Mouse (Mus musculus) adrenal gland, postnatal 4 days (tissue): Measurements from ENCODE around the gene Lhx6. TPM values are rescaled to one million over a fixed set of nuclear protein-coding genes. Genes with fewer than 3 reads are reported as not detected.
A peak's percentile ranks its signal among the peaks of the same experiment; 100 is the strongest.
"Not testable (repeated sequence)": the region's sequence is repeated elsewhere in the genome, so short reads cannot be mapped to it uniquely, and the experiment has no call there.

Experiments used
- DNase-seq, 2 experiments: peaks; one replicate each; pipeline ENCODE4 v3.0.0; 2021 to 2022; ENCODE audit warnings: low spot score in 2 of 2, mixed read lengths in 2 of 2
- long read RNA-seq, 2 experiments: library from polyadenylated mRNA; stranded (forward); transcript quantifications; one replicate each; pipeline ENCODE4 v2.0.0; 2021
- total RNA-seq, 2 experiments: library from RNA; stranded (reverse); gene quantifications; 2 replicates each; pipeline ENCODE4 v1.2.3; 2021

Gene Lhx6
- total RNA-seq = 1 to 10 TPM; 4.6 to 5.9 TPM
- long read RNA-seq, experiment 1, partial matches to known transcripts = 3 of 5 reads
- long read RNA-seq, experiment 1, other reads (novel, unspliced or antisense) = 1 of 5 reads
- long read RNA-seq, experiment 2, partial matches to known transcripts = 0 of 4 reads
- long read RNA-seq, experiment 2, other reads (novel, unspliced or antisense) = 2 of 4 reads

DNA sequence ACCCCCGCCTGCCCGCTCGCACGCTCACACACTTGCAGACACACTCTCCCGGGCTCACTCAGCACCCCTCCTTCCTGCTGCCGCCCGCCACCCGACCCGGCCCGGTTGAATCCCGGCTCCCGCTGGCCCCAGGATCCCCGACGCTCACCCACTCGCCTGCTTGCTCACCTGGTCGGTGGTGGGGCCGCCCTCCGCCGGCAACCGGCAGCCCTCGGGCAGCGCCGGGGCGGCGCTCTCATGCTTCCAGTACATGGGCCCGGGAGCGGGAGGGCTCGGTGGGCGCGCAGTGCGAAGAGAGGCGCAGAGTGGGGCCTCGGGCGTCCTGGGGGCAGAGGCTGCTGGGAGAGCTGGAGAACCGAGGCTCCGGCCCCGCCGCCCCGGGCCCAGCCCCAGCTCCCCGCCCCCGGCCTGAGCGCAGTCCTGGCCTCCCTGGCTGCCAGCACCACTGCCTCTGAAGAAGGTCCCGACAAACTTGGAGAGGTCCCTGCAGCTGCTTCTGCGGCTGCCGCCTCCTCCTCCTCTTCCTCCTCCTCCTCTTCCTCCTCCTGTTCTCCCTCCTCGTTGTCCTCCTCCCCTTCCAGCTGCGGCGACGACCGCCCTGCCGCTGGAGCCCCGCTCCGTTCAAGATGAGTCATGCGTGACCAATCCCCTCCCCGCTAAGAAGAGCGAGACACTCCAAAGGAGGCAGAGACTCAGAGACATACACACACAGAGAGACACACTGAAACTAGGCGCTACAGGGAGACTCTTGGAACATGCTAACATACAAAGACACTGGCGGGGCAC lies at the start of gene Lhx6:
Gene Lhx6, minus strand, starts transcription at position 453 of the 786 bp plus-strand sequence.
- DNase-seq = no peak

DNA sequence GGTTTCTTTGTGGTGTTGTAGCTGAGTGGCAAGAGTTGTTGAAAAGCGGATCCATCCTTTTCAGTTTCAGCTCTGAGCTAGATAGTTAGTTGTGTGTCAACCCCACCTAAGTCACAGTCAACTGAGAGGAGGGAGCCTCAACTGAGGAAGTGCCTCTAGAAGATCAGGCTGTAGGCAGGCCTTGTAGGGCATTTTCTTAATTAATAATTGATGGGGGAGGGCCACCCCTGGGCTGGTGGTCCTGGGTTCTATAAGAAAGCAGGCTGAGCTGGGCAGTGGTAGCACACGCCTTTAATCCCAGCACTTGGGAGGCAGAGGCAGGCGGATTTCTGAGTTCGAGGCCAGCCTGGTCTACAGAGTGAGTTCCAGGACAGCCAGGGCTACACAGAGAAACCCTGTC lies 47.2 kb upstream of the Lhx6 start:
- not testable (repeated sequence) for DNase-seq

DNA sequence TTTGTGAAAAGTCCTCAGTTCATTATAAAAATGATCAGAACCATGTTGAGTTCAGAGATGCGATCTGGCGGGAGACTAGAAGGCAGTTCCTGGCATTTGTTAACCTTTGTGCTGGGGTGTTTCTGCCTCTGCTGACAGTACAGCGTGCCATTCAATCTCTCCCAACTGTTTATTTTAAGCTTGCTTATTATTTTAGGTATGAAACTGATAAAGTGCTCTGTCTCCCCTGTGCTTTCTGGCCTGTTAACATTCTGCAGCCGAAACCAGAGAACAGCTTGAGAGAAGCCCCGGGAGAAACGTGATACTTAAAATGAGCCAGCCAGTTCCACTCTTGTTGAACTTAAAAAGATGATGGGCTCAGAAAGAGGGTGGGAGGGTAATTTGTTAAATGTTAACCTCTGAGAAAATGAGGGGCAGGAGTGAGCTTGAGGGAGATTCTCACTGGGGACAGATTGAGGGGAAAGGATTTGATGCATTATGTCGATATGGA lies 43.7 kb upstream of the Lhx6 start:
- no peak for DNase-seq

DNA sequence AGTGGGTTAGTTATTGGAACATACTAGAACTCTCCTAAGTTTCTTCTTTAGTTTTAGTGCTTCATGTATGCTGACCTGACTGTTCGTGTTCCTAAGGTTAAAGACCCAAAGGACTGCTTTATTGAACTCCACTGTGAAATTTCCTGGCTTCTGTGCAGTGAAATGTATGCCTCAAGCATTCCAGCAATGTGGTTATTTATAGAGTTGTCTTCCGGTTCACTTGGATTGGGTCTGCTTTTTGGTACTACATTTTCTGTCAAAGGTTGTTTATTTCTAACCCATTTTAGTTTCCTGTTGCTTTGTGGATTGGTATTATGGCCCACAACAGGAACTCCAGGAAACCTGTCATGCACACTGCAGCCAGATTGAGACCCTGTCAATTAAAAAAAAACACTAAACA lies 33.9 kb upstream of the Lhx6 start:
- DNase-seq = no peak

DNA sequence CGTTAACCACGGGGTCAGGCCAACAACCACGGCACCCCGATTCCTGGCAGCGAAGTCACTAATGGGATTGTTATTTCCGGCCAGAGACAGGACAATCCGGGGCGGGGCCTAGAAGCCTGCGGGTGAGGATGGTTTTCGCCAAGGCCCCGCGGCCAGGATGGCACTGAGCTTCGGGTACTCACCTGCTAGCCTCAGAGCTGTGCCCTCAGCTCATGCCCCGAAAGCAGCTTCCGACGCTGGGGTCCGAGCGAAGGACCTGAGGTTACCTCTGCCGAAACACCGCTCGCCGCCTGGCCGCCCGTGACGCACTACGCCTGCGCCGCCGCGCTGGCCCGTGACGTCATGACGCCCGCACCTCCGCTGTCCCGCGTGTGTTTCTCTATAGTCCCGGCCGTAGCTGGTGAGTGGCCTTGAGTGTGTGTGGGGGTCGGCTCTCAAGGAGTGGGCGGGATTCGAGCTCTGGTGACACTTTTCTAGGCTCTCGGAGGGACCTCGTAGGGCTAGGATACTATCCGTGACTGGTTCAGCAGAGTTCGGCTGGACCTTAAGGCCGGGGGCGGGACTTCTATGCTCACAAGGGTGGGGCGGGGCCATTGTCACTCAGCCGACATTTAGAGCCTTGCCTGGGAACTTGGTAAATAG lies 31.2 kb upstream of the Lhx6 start, which contains the start of the genes Mrrf and Rbm18:
Gene Mrrf, plus strand, starts transcription at position 90 of the 642 bp plus-strand sequence.
Gene Rbm18, minus strand, starts transcription at position 474 of the 642 bp plus-strand sequence.
- peak; percentile 81 to 86 for DNase-seq

DNA sequence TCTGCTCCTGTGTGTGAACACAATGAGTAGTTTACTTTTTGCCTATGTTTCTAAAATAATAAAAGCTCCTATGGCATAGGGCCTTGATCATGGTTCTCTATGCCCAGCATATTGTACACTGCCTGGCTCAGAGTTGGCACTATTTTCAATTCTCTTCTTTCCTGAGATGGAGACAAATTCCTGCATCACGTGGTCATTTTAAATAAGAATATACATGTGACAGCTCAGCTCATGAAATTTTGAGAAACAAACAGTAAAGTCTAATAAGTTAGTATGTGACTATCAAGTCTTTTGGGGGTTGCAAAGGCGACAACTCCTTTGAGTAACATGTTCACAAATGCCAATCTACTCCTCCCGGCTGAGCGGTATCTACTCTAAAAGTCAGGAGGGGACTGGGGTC lies 30.7 kb upstream of the Lhx6 start:
- DNase-seq = no peak

DNA sequence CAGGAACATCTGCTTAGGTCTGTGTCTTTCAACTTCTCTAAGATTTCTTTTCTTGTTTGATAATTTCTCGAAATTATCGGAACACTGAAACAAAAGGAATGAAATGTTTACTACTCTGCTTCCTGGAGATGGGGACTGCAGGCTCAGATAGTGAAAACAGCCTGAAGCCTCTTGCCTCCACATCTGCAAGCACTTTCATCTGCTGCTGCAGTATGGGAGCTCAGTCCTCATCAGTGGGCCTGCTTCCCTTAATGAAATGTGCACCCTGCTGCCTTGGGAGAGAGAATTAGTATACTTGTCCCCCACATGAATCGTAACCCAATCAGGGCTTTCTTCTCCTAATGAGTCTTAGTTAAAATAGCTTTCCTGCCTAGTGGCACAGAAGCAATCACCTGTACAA lies 23.8 kb upstream of the Lhx6 start:
- no peak for DNase-seq

DNA sequence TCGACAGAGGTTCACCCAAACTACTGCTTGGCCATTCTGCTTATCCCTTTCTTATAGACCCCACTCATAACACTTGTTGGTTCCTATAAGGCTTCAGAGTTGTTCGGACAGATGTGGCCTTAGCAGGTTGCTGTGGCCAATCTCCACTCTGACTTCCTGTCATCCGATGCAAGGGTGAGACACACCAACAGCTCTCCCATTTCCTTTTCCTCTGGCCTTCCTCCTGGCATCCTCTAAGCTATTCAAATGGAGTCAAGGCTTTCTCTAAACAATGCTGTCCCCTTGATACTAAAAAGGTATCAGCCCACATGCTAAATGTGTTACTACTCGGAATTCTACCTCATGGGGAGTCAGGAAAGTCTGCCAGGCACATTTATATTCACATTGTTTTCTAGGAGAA lies 22.8 kb upstream of the Lhx6 start:
- no peak for DNase-seq

DNA sequence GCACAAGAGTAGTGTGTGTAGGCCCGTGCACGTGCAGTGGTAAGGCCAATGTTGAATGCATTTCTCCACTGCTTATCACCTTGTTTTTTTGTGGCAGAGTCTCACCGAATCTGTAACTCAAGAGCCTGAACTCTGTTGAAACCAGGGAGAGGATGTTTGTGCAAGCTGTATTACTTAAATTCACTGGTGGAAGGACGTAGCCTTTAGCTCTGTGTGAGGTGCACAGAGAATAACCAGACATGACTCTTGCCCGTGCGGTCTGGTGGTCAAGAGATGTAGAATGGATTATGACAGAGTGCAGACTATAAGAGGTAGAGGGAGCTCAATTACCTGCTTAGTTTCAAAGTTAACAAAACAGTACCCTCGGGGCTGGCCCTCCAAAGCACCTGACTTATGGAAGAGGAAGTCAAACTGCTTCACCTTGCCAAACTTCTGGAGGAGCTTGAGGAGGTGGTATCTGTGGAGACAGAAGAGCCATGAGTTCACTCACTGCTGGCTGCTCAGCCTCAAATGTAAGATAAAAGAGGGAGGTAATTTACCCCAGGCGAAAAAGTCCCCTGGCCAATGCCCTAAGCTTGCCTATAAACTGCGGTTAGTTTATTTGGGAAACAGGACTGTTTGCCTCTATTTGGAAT lies 21.7 kb upstream of the Lhx6 start:
- DNase-seq = no peak

DNA sequence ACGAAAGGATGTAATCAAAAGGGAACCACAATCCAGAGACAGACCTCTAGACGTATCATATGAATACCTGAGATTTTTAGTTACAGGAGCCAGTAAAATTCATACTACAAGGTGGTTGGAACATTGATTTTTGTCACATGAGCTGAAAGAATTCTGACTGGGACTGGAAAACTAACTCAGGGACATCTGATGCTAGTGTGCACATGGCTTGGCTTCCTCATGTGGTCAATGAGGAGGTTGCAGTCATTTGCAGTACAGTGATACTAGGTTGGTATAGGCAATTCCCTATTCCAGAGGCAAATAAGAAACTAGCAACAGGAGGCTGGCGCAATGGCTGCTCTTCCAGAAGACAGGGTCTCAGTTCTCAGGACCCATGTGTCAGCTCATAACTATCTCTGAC lies 7.4 kb upstream of the Lhx6 start:
- DNase-seq = no peak

DNA sequence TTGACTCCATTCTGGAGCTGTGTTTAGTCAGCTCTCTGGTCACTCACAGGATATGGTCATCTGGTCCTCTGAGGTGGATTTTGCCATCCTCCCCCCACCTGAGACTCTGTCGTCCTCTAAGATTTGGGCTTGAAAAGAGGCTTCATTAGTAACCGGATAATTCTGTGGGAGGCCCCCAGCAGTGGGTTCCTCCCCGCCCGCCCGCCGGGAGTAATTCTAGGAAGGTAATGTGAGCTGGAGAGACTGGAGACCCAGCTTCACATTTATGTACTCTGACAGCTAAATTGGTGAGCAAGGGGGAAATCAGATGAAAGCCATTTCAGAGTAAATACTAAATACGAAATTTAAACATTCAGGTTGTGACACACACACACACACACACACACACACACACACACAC lies 3.4 kb upstream of the Lhx6 start:
- no peak for DNase-seq

DNA sequence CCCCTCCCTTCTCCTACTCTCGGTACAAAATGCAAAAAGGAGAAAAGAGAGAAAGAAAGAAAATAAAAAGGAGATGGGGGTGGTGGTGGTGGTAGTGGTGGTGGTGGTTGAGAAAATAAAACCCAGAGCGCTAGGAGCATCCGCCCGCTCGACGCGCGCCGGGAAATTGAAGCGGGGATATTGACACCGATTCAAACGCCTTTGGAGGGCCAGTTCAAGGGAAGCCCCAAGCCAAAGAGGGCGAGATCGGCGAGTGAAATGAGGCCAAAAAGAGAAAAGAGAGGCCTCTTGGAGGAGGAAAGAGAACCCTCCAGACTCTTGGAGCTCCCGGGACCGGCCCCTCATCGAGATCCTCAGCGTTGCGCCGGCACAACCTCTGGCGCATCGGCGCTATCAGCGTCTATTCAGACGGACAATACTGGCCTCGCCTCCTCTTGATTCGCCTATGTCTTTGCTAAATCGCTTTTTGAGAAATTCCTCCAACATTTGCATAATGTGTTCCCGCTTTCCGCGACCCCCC lies 712 bp downstream of the Lhx6 start:
- no peak for DNase-seq

DNA sequence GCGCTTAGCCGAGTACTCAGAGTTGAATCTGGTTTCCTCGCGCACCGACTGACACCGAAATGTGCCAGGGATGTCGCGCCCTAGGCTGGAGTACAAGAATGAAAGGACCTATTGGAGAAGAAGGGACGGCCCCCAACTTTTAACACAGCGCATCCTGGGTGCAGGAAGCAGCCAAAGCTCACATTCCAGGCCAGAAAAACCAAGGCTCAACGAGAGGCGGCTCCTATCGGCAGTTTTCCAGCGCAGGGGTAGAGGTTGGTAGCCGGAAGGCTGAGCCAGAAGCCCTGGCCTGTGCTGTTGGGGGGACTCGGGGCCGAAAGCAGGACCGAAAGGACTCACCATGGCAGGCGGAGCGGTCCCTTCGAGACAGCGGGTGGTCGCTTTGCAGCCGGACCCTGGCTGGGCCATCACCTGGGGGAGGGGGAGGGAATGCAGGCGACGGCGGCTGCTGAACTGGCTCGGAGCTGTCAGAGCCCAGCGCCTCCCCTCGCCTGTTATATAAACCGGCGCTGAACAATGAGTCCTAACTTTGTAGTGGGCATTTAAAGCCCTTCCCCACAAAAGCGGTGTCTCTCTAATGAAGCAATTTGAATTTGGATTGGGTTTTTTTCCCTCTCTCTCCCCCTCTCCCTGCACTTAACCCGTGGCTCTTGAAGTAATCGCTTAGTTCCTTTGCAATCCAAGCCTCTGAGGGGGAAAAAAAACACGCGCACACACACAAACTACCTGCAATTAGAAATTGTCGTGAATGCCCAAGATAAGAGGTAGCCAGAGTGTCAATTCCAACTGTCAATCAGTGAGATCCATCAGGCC lies 1.4 kb downstream of the Lhx6 start:
- no peak for DNase-seq

DNA sequence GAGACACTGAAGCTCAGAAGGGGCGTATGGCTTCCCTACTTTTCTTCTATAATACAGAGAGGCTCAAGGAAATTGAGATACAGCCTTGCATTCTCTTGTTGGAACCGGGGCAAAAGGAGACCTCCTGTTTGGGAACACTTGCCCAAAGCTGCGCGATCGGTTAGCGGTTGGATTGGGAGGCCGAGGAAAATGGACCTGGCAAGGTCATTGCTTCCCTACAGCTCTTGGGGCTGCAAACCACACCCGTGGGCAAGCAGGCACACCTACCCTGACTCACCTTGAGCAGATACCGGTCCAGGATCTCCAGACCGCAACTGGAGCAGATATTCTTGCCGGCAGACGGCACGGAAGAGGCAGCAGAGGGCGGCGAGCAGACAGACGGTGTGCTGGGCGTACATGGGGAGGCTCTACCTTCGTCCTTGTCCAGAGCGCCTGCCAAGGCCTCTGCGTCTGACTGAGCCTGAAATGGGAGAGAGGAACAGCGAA lies 2.1 kb downstream of the Lhx6 start:
- DNase-seq = no peak

DNA sequence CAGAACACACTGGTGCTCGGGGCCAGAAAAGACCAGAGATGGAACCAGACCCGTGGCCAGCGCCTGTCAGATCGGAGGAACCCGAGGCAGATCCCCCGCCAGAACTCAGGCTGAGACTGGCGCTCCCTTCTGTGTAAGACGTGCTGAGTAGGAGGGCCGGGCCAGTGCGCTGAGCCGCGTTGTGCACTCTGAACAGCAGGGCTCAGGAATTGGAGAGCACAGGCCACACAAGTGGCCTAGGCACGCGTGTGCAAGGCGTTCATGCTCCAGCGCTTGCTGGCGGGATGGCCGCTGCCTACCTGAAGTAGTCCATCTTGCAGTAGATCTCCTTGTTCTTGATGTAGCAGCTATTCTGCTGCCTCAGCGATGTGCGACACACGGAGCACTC lies 2.7 kb downstream of the Lhx6 start:
- DNase-seq = no peak

DNA sequence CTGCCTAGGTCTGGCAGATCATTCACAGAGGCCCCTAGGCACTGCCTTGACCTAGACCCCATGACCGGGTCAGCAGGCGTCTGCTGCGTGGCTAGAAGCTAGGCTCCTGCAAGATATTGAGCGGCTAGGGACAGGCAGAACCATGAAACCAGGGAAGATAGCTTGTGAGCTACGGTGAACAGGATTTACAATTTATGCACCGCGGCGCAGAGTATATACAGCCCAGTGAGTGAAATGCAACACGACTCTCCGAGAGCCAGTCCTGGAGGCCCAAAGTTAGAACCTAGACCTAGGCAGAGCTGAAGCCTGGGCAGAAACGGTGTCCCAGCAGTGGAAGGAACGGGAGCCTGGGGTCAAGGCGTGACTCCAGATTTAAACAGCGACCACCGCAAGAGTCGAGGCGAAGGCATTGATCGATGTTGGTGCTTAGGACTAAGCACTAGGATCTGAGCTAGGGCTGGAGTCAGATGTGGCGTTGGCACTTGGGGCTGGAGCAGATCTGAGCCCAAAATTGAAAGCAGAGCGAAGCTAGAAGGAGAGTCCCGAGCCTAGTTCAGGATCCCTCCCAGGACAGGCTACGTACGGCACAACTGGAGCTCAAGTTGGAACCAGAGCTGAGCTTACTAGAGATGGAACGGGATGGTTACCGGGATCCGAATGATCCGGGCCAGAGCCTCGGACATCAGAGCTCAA lies 3.2 kb downstream of the Lhx6 start:
- DNase-seq = no peak

DNA sequence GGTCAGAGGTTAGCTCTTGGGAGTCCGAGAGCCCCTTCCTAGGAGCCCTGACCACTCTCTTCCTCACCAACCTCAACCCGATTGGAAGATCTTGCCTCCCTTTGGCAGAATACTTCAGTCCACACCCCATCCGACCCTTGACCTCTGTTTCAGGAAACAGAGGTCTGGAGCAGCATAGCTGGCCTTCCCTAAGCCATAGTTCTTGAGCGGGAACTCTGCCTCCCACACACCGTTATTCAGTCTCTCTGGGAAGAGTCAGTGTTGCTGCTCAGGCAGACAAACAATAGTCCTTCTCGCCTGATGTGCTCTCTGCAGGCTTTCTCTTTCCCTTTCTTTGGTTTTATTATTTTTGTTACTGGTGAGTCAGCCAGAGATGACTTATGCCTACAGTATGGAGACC lies 5.5 kb downstream of the Lhx6 start:
- no peak for DNase-seq

DNA sequence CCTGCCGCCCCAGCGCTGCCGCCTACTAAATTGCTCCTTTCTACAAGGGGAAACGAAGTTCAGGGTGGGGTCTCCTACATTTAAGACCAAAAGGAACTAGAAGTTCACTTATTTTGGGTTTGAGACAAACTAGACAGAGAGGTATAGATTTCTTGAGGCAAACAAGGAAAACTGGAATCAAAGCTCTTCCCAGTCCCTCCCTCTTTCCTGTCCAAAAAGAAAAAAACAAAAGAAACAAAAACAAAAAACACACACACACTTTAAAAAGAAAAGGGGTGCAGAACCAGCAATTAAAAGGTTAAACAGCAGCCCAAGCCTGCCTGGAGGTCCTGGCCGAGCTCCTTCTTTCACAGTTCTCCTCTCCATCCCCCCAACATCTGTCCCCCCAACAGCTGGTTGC lies 7.2 kb downstream of the Lhx6 start:
- DNase-seq = no peak

DNA sequence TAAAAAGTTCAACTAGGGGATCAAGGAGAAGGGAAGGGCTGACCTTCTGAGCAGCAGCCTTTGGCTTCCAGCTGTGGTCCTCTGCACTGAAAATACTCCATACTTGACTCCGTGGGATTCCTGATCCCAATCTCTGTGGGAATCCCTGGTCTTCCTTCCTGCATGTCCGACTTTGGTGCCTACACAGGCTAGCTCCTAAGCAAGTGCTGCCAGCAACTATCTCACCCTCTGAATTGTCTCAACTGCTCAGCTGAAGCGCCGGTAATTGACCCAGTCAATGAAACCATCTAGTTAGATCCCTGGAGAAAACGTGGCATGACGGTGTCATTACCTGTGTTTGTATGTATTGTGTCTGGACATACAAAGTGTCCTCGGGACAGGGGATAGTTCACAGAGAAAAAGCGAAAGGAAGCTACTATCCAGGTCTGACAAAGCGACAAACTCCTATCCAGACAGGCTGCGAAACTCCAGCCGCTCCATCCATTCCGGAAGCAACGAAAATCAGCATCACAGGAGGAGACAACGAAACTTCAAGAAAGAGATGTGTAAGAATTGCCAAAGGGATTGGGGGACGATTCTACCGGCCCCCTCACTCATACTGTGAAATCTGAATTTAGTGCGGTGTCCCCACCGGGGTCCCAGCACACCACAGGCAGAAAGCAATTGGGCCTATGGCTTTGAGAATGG lies 7.9 kb downstream of the Lhx6 start:
- no peak for DNase-seq
